Mouse (Mus musculus): ENCODE measurements around the gene Ucp1. TPM values are rescaled to one million over a fixed set of nuclear protein-coding genes. Genes with fewer than 3 reads are reported as not detected.

The Ucp1 gene
- not detected for polyA plus RNA-seq (2017; shearing (Covaris generic))

DNA sequence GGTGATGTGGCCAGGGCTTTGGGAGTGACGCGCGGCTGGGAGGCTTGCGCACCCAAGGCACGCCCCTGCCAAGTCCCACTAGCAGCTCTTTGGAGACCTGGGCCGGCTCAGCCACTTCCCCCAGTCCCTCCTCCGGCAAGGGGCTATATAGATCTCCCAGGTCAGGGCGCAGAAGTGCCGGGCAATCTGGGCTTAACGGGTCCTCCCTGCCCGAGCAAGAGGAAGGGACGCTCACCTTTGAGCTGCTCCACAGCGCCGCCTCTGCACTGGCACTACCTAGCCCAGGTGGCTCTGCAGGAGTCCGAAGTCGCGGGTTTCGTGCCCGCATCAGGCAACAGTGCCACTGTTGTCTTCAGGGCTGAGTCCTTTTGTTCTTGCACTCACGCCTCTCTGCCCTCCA, at the start of gene Ucp1:
Gene Ucp1 (plus strand): TSS at position 177 of the 400 bp plus-strand sequence.

DNA sequence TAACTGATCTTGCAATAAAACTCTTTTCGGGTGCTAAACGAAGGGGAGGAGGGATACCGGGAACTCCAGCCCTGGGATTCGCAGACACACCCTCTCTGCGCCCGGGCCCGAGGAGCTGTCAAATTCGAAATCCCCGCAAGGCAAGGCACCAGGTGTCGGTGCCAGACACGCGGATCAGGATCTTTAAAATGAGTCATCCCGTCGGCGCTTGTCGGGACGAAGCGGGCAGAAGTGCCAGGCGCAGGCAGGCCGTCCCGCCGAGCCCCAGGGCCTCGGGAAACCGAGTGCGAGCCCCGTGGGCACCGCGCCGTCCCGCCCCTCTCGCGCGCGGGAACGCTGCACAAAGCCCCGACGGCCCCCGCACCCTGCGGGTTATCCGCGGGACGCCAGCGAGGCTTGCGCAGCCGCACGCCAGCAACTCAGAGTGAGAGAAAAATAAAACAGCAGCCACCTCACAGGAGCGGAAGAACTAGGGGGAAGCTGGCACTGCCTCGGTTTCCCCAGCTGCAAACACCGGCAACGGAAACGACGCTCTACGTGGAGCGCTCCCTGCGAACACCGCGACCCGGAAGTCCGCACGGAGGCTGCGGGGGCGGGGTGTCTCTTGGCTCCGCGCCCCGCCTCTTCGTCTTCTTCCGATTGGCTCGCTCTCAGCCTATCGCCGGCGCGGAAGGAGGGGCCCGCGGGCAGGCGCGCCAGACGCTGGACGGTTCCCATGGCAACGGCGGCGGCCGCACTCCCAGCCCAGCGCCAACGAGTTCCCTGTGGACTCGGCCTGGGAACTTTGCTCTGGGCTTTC, 41.9 kb downstream of the Ucp1 start, which contains the start of gene Elmod2:
Gene Elmod2 (minus strand): TSS at position 588 of the 799 bp plus-strand sequence.

Other genes with a start within 250 kb of the Ucp1 start
- gene Tbc1d9, start 125.0 kb upstream of the Ucp1 start, polyA plus RNA-seq (2017; shearing (Covaris generic)) = not detected
- gene Gm10645, start 124.2 kb upstream of the Ucp1 start, polyA plus RNA-seq (2017; shearing (Covaris generic)) = not detected
- 4.4 TPM for gene Elmod2, start 42.1 kb downstream of the Ucp1 start, polyA plus RNA-seq (2017; shearing (Covaris generic))
- gene Mgat4d, start 58.1 kb downstream of the Ucp1 start, polyA plus RNA-seq (2017; shearing (Covaris generic)) = not detected
- gene Clgn, start 99.5 kb downstream of the Ucp1 start, polyA plus RNA-seq (2017; shearing (Covaris generic)) = not detected
- 27.8 TPM for gene Scoc, start 168.0 kb downstream of the Ucp1 start, polyA plus RNA-seq (2017; shearing (Covaris generic))
- 0.32 TPM for gene Olfr370, start 245.4 kb downstream of the Ucp1 start, polyA plus RNA-seq (2017; shearing (Covaris generic))

All from naive thymus-derived CD4-positive, alpha-beta T cell, adult 5 months (primary cell).